Mouse (Mus musculus): ENCODE measurements around the gene Itga3. TPM values are rescaled to one million over a fixed set of nuclear protein-coding genes. Genes with fewer than 3 reads are reported as not detected.

Gene Itga3
- polyA plus RNA-seq, 1 experiment from 2014 or later = 26.1 TPM

GRCm38 (mm10) chr11:95098346-95099095 is 21.9 kb upstream of the Itga3 start:
- Histone ChIP-seq H3K4me3 (replicated peaks; ENCODE audit: low read depth, low read length) (no peak overlapping the region), H3K4me1 (replicated peaks; ENCODE audit: insufficient read depth, low read length) (peaks cover 24% of the 10 kb centered on the region), H3K27ac (no peak overlapping the region), H3K9me3 (replicated peaks; ENCODE audit: low read length) (no peaks in the 10 kb centered on the region), H3K4me2 (ENCODE audit: low read length) (no peak overlapping the region), H3K36me3 (ENCODE audit: insufficient read depth, low read length) (no peaks in the 10 kb centered on the region), H3K27me3 (ENCODE audit: insufficient read depth, low read length) (no peaks in the 10 kb centered on the region), H3K9ac (ENCODE audit: low read depth, low read length) (no peak overlapping the region)
- DNase-seq (ENCODE audit: low spot score) (no peak), ATAC-seq (replicated peaks; ENCODE audit: low FRiP score, low read depth) (no peak)
- TF ChIP-seq CTCF (IDR thresholded peaks at IDR 0.05; ENCODE audit: low read depth) = no peak
- 72% methylated on average over 5 of the region's 5 CpGs for WGBS

GRCm38 (mm10) chr11:95097889-95098288 is 21.3 kb upstream of the Itga3 start:
- Histone ChIP-seq H3K36me3 (ENCODE audit: insufficient read depth, low read length) (no peaks in the 10 kb centered on the region), H3K9me3 (replicated peaks; ENCODE audit: low read length) (no peaks in the 10 kb centered on the region), H3K4me3 (replicated peaks; ENCODE audit: low read depth, low read length) (no peak overlapping the region), H3K4me2 (ENCODE audit: low read length) (no peak overlapping the region), H3K9ac (ENCODE audit: low read depth, low read length) (no peak overlapping the region), H3K27me3 (ENCODE audit: insufficient read depth, low read length) (no peaks in the 10 kb centered on the region), H3K4me1 (replicated peaks; ENCODE audit: insufficient read depth, low read length) (peaks cover 24% of the 10 kb centered on the region), H3K27ac (no peak overlapping the region)
- DNase-seq (ENCODE audit: low spot score) (no peak), ATAC-seq (replicated peaks; ENCODE audit: low FRiP score, low read depth) (no peak)
- TF ChIP-seq CTCF (IDR thresholded peaks at IDR 0.05; ENCODE audit: low read depth) = peak; percentile 39; the same call in 1 of the 2 replicates
- WGBS = 70% methylated on average over 6 of the region's 6 CpGs

GRCm38 (mm10) chr11:95096608-95097373 is 20.2 kb upstream of the Itga3 start:
- Histone ChIP-seq H3K27me3 (ENCODE audit: insufficient read depth, low read length) (no peaks in the 10 kb centered on the region), H3K9ac (ENCODE audit: low read depth, low read length) (no peak overlapping the region), H3K9me3 (replicated peaks; ENCODE audit: low read length) (no peaks in the 10 kb centered on the region), H3K4me3 (replicated peaks; ENCODE audit: low read depth, low read length) (no peak overlapping the region), H3K36me3 (ENCODE audit: insufficient read depth, low read length) (no peaks in the 10 kb centered on the region), H3K4me2 (ENCODE audit: low read length) (no peak overlapping the region), H3K4me1 (replicated peaks; ENCODE audit: insufficient read depth, low read length) (peaks cover 24% of the 10 kb centered on the region), H3K27ac (peak overlapping the region; percentile 47)
- 34% methylated on average over 4 of the region's 4 CpGs for WGBS
- DNase-seq (ENCODE audit: low spot score) (peak; percentile 82), ATAC-seq (replicated peaks; ENCODE audit: low FRiP score, low read depth) (peak; percentile 50)
- no peak for TF ChIP-seq CTCF (IDR thresholded peaks at IDR 0.05; ENCODE audit: low read depth)

GRCm38 (mm10) chr11:95095596-95095995 is 19.0 kb upstream of the Itga3 start:
- Histone ChIP-seq H3K27me3 (ENCODE audit: insufficient read depth, low read length) (no peaks in the 10 kb centered on the region), H3K9ac (ENCODE audit: low read depth, low read length) (no peak overlapping the region), H3K4me1 (replicated peaks; ENCODE audit: insufficient read depth, low read length) (peaks cover 18% of the 10 kb centered on the region), H3K36me3 (ENCODE audit: insufficient read depth, low read length) (no peaks in the 10 kb centered on the region), H3K9me3 (replicated peaks; ENCODE audit: low read length) (no peaks in the 10 kb centered on the region), H3K4me3 (replicated peaks; ENCODE audit: low read depth, low read length) (no peak overlapping the region), H3K27ac (no peak overlapping the region), H3K4me2 (ENCODE audit: low read length) (no peak overlapping the region)
- ATAC-seq (replicated peaks; ENCODE audit: low FRiP score, low read depth) (no peak), DNase-seq (ENCODE audit: low spot score) (no peak)
- WGBS = 37% methylated on average over 10 of the region's 10 CpGs
- TF ChIP-seq CTCF (IDR thresholded peaks at IDR 0.05; ENCODE audit: low read depth) = no peak

- no peak for TF ChIP-seq CTCF (IDR thresholded peaks at IDR 0.05; ENCODE audit: low read depth)
- Histone ChIP-seq H3K36me3 (ENCODE audit: insufficient read depth, low read length) (no peaks in the 10 kb centered on the region), H3K4me1 (replicated peaks; ENCODE audit: insufficient read depth, low read length) (peaks cover 18% of the 10 kb centered on the region), H3K4me2 (ENCODE audit: low read length) (no peak overlapping the region), H3K9me3 (replicated peaks; ENCODE audit: low read length) (no peaks in the 10 kb centered on the region), H3K27me3 (ENCODE audit: insufficient read depth, low read length) (no peaks in the 10 kb centered on the region), H3K9ac (ENCODE audit: low read depth, low read length) (no peak overlapping the region), H3K27ac (no peak overlapping the region), H3K4me3 (replicated peaks; ENCODE audit: low read depth, low read length) (no peak overlapping the region)
- ATAC-seq (replicated peaks; ENCODE audit: low FRiP score, low read depth) (no peak), DNase-seq (ENCODE audit: low spot score) (no peak)
- 68% methylated on average over 5 of the region's 5 CpGs for WGBS
Measured at GRCm38 (mm10) chr11:95093077-95093476, 16.5 kb upstream of the Itga3 start.

- H3K27ac ChIP-seq = peak overlapping the region; percentile 61
- no peaks in the 10 kb centered on the region for H3K27me3 ChIP-seq (ENCODE audit: insufficient read depth, low read length)
- DNase-seq (ENCODE audit: low spot score) (no peak), ATAC-seq (replicated peaks; ENCODE audit: low FRiP score, low read depth) (no peak)
- peaks cover 23% of the 10 kb centered on the region for H3K4me1 ChIP-seq (replicated peaks; ENCODE audit: insufficient read depth, low read length)
- no peak overlapping the region for H3K4me2 ChIP-seq (ENCODE audit: low read length)
- H3K36me3 ChIP-seq (ENCODE audit: insufficient read depth, low read length) = no peaks in the 10 kb centered on the region
- H3K9me3 ChIP-seq (replicated peaks; ENCODE audit: low read length) = no peaks in the 10 kb centered on the region
- no peak overlapping the region for H3K4me3 ChIP-seq (replicated peaks; ENCODE audit: low read depth, low read length)
- no peak for TF ChIP-seq CTCF (IDR thresholded peaks at IDR 0.05; ENCODE audit: low read depth)
- H3K9ac ChIP-seq (ENCODE audit: low read depth, low read length) = no peak overlapping the region
- WGBS = 42% methylated on average over 16 of the region's 16 CpGs
Measured at GRCm38 (mm10) chr11:95088857-95089779, 12.5 kb upstream of the Itga3 start.
